Mouse (Mus musculus) cerebellum, postnatal 10 days (tissue): ENCODE results near the gene Cbx1.
"Not testable (repeated sequence)": the region's sequence is repeated elsewhere in the genome, so short reads cannot be mapped to it uniquely, and the experiment has no call there.

Source experiments
- DNase-seq, 2 experiments: peaks; one replicate each; pipeline ENCODE4 v3.0.0; 2021; ENCODE audit warnings: mixed read lengths in 2 of 2

Cbx1 gene

GRCm38 (mm10) chr11:96839877-96840276 is 51.0 kb downstream of the Cbx1 start:
- no peak for DNase-seq

DNA sequence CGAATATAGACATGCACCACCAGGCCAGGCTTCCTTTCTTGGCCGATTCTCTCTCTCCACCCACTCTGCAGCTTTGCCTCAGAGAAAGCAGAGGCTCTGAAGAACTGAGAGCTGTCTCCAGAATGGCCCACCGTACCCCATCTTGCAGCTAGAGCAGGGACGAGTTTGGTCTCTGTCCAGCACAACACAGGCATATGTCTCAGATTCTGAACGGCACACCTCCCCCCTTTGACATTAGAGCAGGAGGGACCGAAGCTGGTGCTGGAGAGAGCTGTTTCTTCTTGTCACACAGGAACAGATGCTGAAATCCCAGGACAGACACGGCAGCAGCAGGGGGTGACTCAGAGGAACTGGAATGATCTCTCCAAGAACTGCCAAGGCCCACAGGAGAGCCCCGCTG is 51.4 kb downstream of the Cbx1 start:
- DNase-seq: peak; percentile 47 to 49

DNA sequence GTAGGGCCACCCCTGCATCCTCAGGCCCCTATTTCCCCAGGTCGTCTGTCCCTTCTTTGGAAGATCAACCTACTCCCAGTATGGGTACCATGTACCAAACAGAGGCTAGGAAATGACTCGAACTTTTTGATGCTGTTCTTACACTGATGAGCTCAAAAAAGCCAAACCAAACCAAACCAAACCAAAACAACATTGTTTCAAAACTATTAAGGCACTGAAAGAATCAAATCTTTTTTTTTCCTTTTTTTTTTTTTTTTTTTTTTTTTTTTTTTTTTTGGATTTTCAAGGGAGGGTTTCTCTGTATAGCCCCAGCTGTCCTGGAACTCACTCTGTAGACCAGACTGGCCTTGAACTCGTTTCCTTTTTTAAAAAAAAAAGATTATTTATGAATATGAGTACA is 54.7 kb downstream of the Cbx1 start:
- no peak for DNase-seq

DNA sequence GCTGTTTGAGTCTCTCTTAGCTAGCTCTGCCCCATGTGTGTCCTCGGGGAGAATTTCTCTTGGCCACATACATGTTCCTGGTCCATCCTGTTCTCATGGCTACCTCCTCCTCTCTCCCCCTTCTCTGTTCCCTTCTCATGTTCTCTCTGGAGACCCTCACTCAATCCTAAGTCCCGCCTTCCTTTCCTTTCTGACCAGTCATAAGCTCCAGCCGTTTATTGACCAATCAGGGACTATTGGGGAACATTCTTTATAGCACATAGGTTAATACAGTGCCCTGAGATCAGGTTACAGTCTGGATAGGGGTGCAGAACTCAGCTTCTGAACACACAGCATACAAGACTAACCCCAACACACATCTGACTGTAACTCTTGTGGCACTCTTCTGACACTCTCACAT is 58.3 kb downstream of the Cbx1 start:
- no peak for DNase-seq

GRCm38 (mm10) chr11:96848694-96849093 is 59.8 kb downstream of the Cbx1 start:
- DNase-seq: no peak

- not testable (repeated sequence) for DNase-seq
Measured at GRCm38 (mm10) chr11:96849145-96849544, 60.2 kb downstream of the Cbx1 start.

- peak in 1 of 2 experiments; percentile 39 for DNase-seq
Measured at GRCm38 (mm10) chr11:96849681-96850467, 60.9 kb downstream of the Cbx1 start, which contains the start of gene Copz2. Gene Copz2 (plus strand): TSS chr11:96849870.

DNA sequence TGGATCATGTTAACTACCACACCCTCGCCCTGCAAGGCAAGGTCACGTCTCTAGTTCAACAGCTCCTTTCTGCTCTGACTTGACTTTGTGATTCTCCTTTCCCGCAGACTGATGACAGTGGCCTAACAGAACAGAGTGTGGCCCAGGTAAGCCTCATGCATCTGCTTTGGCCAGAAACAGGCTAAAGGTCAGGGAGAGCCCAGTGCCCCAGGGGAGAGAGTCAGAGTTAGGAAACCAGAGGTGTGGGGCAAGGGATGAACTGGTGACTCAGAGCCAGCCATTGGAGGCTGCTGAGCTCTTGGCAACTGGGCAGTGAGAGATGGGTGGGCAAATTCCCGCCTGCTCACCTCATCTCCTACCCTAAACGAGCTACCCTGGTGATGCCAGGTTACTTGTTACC is 68.5 kb downstream of the Cbx1 start:
- DNase-seq: no peak
